27 mouse cellular contexts compared by ENCODE assay signal in genomic region chr1:87095642-87096041, GRCm38 (mm10). TPM values are rescaled to one million over a fixed set of nuclear protein-coding genes. Genes with fewer than 3 reads are reported as not detected.
DNase-seq lines count a peak whose midpoint lies in the region; ATAC-seq lines count a peak whose summit lies in the region.
"Had no signal": no experiment of that assay in that cellular context is flagged by ENCODE, and none has a peak within 500 bp of the region (broad histone marks: within the 10 kb centered on the region; RNA-seq: fewer than 3 reads in every experiment).

No protein-coding gene starts in this region.

- no peak overlapping the region for H3K27ac ChIP-seq in heart, embryonic 10.5 days
- no peak overlapping the region for H3K27ac ChIP-seq in heart, embryonic 11.5 days (ENCODE audit: low read depth, low read length)

- H3K4me3 ChIP-seq in heart, embryonic 10.5 days = no peak overlapping the region
- no peak overlapping the region for H3K4me3 ChIP-seq in heart, embryonic 11.5 days (ENCODE audit: low read depth, low read length)

- H3K4me1 ChIP-seq in heart, embryonic 10.5 days = peaks cover 14% of the 10 kb centered on the region; the same call in 1 of the 2 replicates
- peaks cover 2% of the 10 kb centered on the region; the same call in 1 of the 2 replicates for H3K4me1 ChIP-seq in heart, embryonic 11.5 days (ENCODE audit: control insufficient read depth, insufficient read depth, low read length)

- H3K9ac ChIP-seq in heart, embryonic 11.5 days (ENCODE audit: low read depth, low read length) = no peak overlapping the region

- no peaks in the 10 kb centered on the region for H3K9me3 ChIP-seq in heart, embryonic 10.5 days
- no peaks in the 10 kb centered on the region for H3K9me3 ChIP-seq in heart, embryonic 11.5 days (replicated peaks; ENCODE audit: control insufficient read depth, low read length)
- H3K9me3 ChIP-seq: G1E had no signal

- DNase-seq in heart, adult 11 months = peak; percentile 85
- DNase-seq in heart, postnatal 4 days = no peak
- DNase-seq in heart, embryonic 10.5 days (ENCODE audit: low spot score) = peak; percentile 69
- DNase-seq in retina, embryonic 14.5 days (ENCODE audit: low spot score) = peak; percentile 20
- no peak for DNase-seq in retina, postnatal 1 day
- DNase-seq: adrenal gland, adult 2 months; adrenal gland, adult 8-10 months; adrenal gland, postnatal 10 days; adrenal gland, postnatal 14 days; adrenal gland, postnatal 25 days; adrenal gland, postnatal 36 days; B cell, adult 2 months; cerebellum, adult 11 months; cerebellum, adult 11-12 months; cerebellum, adult 18-20 months had no signal

- no peak for ATAC-seq in heart, embryonic 11.5 days (replicated peaks; ENCODE audit: insufficient number of reproducible peaks, low FRiP score, low TSS enrichment)
- ATAC-seq: activated CD4-positive, CD25-positive, alpha-beta regulatory T cell, adult 4 months; CD4-positive, CD25-positive, alpha-beta regulatory T cell, adult 4 months; Patski had no signal

- 90% methylated on average over 8 of the region's 8 CpGs for WGBS in heart, embryonic 10.5 days
- WGBS in heart, embryonic 11.5 days (ENCODE audit: insufficient replicate concordance) = 78% methylated on average over 8 of the region's 8 CpGs

- H3K36me3 ChIP-seq in heart, embryonic 10.5 days = no peaks in the 10 kb centered on the region
- no peaks in the 10 kb centered on the region for H3K36me3 ChIP-seq in heart, embryonic 11.5 days (ENCODE audit: control insufficient read depth, insufficient read depth, low read length)
- H3K36me3 ChIP-seq: G1E had no signal

- peaks cover 28% of the 10 kb centered on the region for H3K27me3 ChIP-seq in heart, embryonic 10.5 days (ENCODE audit: insufficient read depth, poor library complexity, severe bottlenecking)
- H3K27me3 ChIP-seq in heart, embryonic 11.5 days (ENCODE audit: control insufficient read depth, insufficient read depth, low read length) = peaks cover 10% of the 10 kb centered on the region

- H3K4me2 ChIP-seq in heart, embryonic 11.5 days = no peak overlapping the region

RNA-seq across cellular contexts. Expression of gene Alpi, which starts 5.8 kb away (rescaled TPM):
- total RNA-seq in heart, postnatal 4 days (2021) = not detected
- polyA plus RNA-seq in heart, embryonic 10.5 days (2016; fragmentation: Nextera tagmentation; extraction: Ambion mirVana) = not detected in 2 replicates
- not detected in 2 replicates for polyA plus RNA-seq in heart, embryonic 11.5 days (2014; fragmentation: Nextera tagmentation; extraction: Ambion mirVana)
- total RNA-seq: adrenal gland, adult 18-20 months; adrenal gland, adult 2 months; adrenal gland, adult 8-10 months; adrenal gland, postnatal 10 days; adrenal gland, postnatal 14 days; adrenal gland, postnatal 25 days; adrenal gland, postnatal 36 days; adrenal gland, postnatal 4 days; CH12.LX; ES-E14; G1E; MEL had no signal
- polyA plus RNA-seq: activated CD4-positive, CD25-positive, alpha-beta regulatory T cell, adult 4 months; brain, embryonic 14.5 days; C2C12; CD4-positive, CD25-positive, alpha-beta regulatory T cell, adult 4 months; G1E had no signal

RNA-seq across cellular contexts. Expression of gene Alppl2, which starts 5.9 kb away (rescaled TPM):
- not detected for total RNA-seq in heart, postnatal 4 days (2021)
- polyA plus RNA-seq in heart, embryonic 10.5 days (2016; fragmentation: Nextera tagmentation; extraction: Ambion mirVana) = not detected in 2 replicates
- not detected in 2 replicates for polyA plus RNA-seq in heart, embryonic 11.5 days (2014; fragmentation: Nextera tagmentation; extraction: Ambion mirVana)
- total RNA-seq: adrenal gland, adult 18-20 months; adrenal gland, adult 2 months; adrenal gland, adult 8-10 months; adrenal gland, postnatal 10 days; adrenal gland, postnatal 14 days; adrenal gland, postnatal 25 days; adrenal gland, postnatal 36 days; adrenal gland, postnatal 4 days; CH12.LX; G1E; MEL had no signal
- polyA plus RNA-seq: activated CD4-positive, CD25-positive, alpha-beta regulatory T cell, adult 4 months; adrenal gland, adult 2 months; brain, embryonic 14.5 days; C2C12; CD4-positive, CD25-positive, alpha-beta regulatory T cell, adult 4 months; G1E; Patski had no signal

RNA-seq across cellular contexts. Expression of gene Akp3, which starts 29.1 kb away (rescaled TPM):
- not detected for total RNA-seq in heart, postnatal 4 days (2021)
- not detected in 2 replicates for polyA plus RNA-seq in heart, embryonic 10.5 days (2016; fragmentation: Nextera tagmentation; extraction: Ambion mirVana)
- not detected in 2 replicates for polyA plus RNA-seq in heart, embryonic 11.5 days (2014; fragmentation: Nextera tagmentation; extraction: Ambion mirVana)
- total RNA-seq: adrenal gland, adult 18-20 months; adrenal gland, adult 2 months; adrenal gland, adult 8-10 months; adrenal gland, postnatal 10 days; adrenal gland, postnatal 14 days; adrenal gland, postnatal 25 days; adrenal gland, postnatal 36 days; adrenal gland, postnatal 4 days; CH12.LX; ES-E14; MEL had no signal
- polyA plus RNA-seq: activated CD4-positive, CD25-positive, alpha-beta regulatory T cell, adult 4 months; adrenal gland, adult 2 months; C2C12; CD4-positive, CD25-positive, alpha-beta regulatory T cell, adult 4 months; G1E had no signal

Comparison
In these comparisons a context has a peak if more than half of its experiments do, and no peak if none do; other contexts are left out.
1. DNase-seq: peak in heart, adult 11 months (single experiment), heart, embryonic 10.5 days (single experiment) and retina, embryonic 14.5 days (single experiment); none in heart, postnatal 4 days (single experiment) and retina, postnatal 1 day (single experiment).